Comparison of ENCODE assay signal across 20 mouse cellular contexts in genomic region chr1:54306404-54306803, GRCm38 (mm10). TPM values are rescaled to one million over a fixed set of nuclear protein-coding genes. Genes with fewer than 3 reads are reported as not detected.
A peak's percentile ranks its signal among the peaks of the same experiment; 100 is the strongest.
DNase-seq lines count a peak whose midpoint lies in the region; ATAC-seq lines count a peak whose summit lies in the region.
"Had no signal": no experiment of that assay in that cellular context is flagged by ENCODE, and none has a peak within 500 bp of the region (broad histone marks: within the 10 kb centered on the region; RNA-seq: fewer than 3 reads in every experiment).

No protein-coding gene starts in this region.

- H3K4me2 ChIP-seq in intestine, embryonic 15.5 days (replicated peaks) = no peak overlapping the region
- no peak overlapping the region for H3K4me2 ChIP-seq in intestine, embryonic 16.5 days (ENCODE audit: low read depth, low read length)
- H3K4me2 ChIP-seq: embryonic facial prominence, embryonic 15.5 days; heart, embryonic 12.5 days; hindbrain, embryonic 15.5 days had no signal

- no peaks in the 10 kb centered on the region for H3K36me3 ChIP-seq in intestine, embryonic 15.5 days
- H3K36me3 ChIP-seq in intestine, embryonic 16.5 days (ENCODE audit: control insufficient read depth, insufficient read depth, low read length) = no peaks in the 10 kb centered on the region
- H3K36me3 ChIP-seq: embryonic facial prominence, embryonic 15.5 days; forebrain, embryonic 10.5 days; G1E; heart, embryonic 12.5 days; hindbrain, embryonic 10.5 days; hindbrain, embryonic 15.5 days had no signal

- H3K27me3 ChIP-seq in intestine, embryonic 15.5 days (replicated peaks) = no peaks in the 10 kb centered on the region
- no peaks in the 10 kb centered on the region for H3K27me3 ChIP-seq in intestine, embryonic 16.5 days (replicated peaks; ENCODE audit: control insufficient read depth, insufficient read depth, low read length)
- H3K27me3 ChIP-seq: embryonic facial prominence, embryonic 15.5 days; heart, embryonic 12.5 days; hindbrain, embryonic 15.5 days had no signal

- intact Hi-C loops in gastrocnemius, postnatal 36 days (cut with DNase I) = no loop called here

- WGBS in intestine, embryonic 15.5 days = 36% methylated on average over 2 of the region's 2 CpGs
- 47% methylated on average over 2 of the region's 2 CpGs for WGBS in intestine, embryonic 16.5 days

- ATAC-seq in intestine, embryonic 15.5 days = peak; percentile 80
- ATAC-seq in intestine, embryonic 16.5 days = peak; percentile 80
- ATAC-seq: forebrain, embryonic 14.5 days had no signal

- no peak overlapping the region for H3K4me3 ChIP-seq in intestine, embryonic 15.5 days (replicated peaks)
- no peak overlapping the region for H3K4me3 ChIP-seq in intestine, embryonic 16.5 days (ENCODE audit: low read length)
- H3K4me3 ChIP-seq: embryonic facial prominence, embryonic 15.5 days; erythroblast, embryonic 14.5 days; forebrain, embryonic 10.5 days; heart, embryonic 12.5 days; hindbrain, embryonic 10.5 days; hindbrain, embryonic 15.5 days had no signal

- H3K27ac ChIP-seq in intestine, embryonic 15.5 days = no peak overlapping the region
- no peak overlapping the region for H3K27ac ChIP-seq in intestine, embryonic 16.5 days (ENCODE audit: low read length)
- H3K27ac ChIP-seq: embryonic facial prominence, embryonic 15.5 days; forebrain, embryonic 10.5 days; hindbrain, embryonic 10.5 days; hindbrain, embryonic 15.5 days had no signal

- no peaks in the 10 kb centered on the region for H3K4me1 ChIP-seq in intestine, embryonic 15.5 days (replicated peaks)
- no peaks in the 10 kb centered on the region for H3K4me1 ChIP-seq in intestine, embryonic 16.5 days (ENCODE audit: control insufficient read depth, insufficient read depth, low read length)
- H3K4me1 ChIP-seq: embryonic facial prominence, embryonic 15.5 days; forebrain, embryonic 10.5 days; heart, embryonic 12.5 days; hindbrain, embryonic 10.5 days; hindbrain, embryonic 15.5 days had no signal

- H3K9me3 ChIP-seq in intestine, embryonic 15.5 days = no peaks in the 10 kb centered on the region
- no peaks in the 10 kb centered on the region for H3K9me3 ChIP-seq in intestine, embryonic 16.5 days (ENCODE audit: control insufficient read depth, low read length)
- H3K9me3 ChIP-seq: embryonic facial prominence, embryonic 15.5 days; forebrain, embryonic 10.5 days; G1E; heart, embryonic 12.5 days; hindbrain, embryonic 10.5 days; hindbrain, embryonic 15.5 days had no signal

- no peak overlapping the region for H3K9ac ChIP-seq in intestine, embryonic 15.5 days
- no peak overlapping the region for H3K9ac ChIP-seq in intestine, embryonic 16.5 days (ENCODE audit: low read depth, low read length)
- H3K9ac ChIP-seq: embryonic facial prominence, embryonic 15.5 days; heart, embryonic 12.5 days; hindbrain, embryonic 15.5 days had no signal

- peak; percentile 17 for DNase-seq in kidney, postnatal 10 days
- DNase-seq in kidney, postnatal 4 days = peak; percentile 7 to 11
- DNase-seq in gastrocnemius, postnatal 36 days = no peak
- no peak for DNase-seq in T-cell, adult 2 months (ENCODE audit: low spot score)
- DNase-seq in heart, adult 11 months = no peak
- DNase-seq: adrenal gland, postnatal 10 days; cerebellum, adult 11 months; cerebellum, adult 8-10 months; cerebellum, postnatal 14 days; embryo, embryonic 11 days had no signal

RNA-seq across cellular contexts. Expression of gene Ccdc150, which starts 55.9 kb away (rescaled TPM):
- 0.11 and 0.14 TPM in 2 replicates for polyA plus RNA-seq in intestine, embryonic 15.5 days (2015; fragmentation: Nextera tagmentation; extraction: Ambion mirVana)
- polyA plus RNA-seq in intestine, embryonic 16.5 days (2015; fragmentation: Nextera tagmentation; extraction: Ambion mirVana) = 0.11 and 0.21 TPM in 2 replicates
- not detected for total RNA-seq in gastrocnemius, postnatal 36 days (2021)
- polyA plus RNA-seq: erythroblast, embryonic 14.5 days; G1E had no signal

Comparison
In these comparisons a context has a peak if more than half of its experiments do, and no peak if none do; other contexts are left out.
1. DNase-seq: peak in kidney, postnatal 10 days (single experiment) and kidney, postnatal 4 days (2 of 2); none in gastrocnemius, postnatal 36 days (0 of 2), T-cell, adult 2 months (single experiment) and heart, adult 11 months (single experiment).